Mouse (Mus musculus) MEL (cell line): ENCODE measurements around the gene Ankrd34a. TPM values are rescaled to one million over a fixed set of nuclear protein-coding genes. Genes with fewer than 3 reads are reported as not detected.
A peak's percentile ranks its signal among the peaks of the same experiment; 100 is the strongest.

Experiments
- DNase-seq: peaks from one replicate; pipeline ENCODE4 v3.0.0; 2011; ENCODE audit warnings: low read depth, low spot score
- H3K27ac ChIP-seq: 2 replicates; pipeline ENCODE4 v1.5.1; 2012; ENCODE audit warnings: low read depth, mild to moderate bottlenecking, control low read depth, low read length, moderate library complexity; ENCODE audit not compliant: control insufficient read depth
- H3K27me3 ChIP-seq, 2 experiments: fragments of 150-350 bp in 1 of 2; sonication (generic) in 1 of 2; 2 replicates each; pipeline ENCODE4 v1.6.1; 2012; ENCODE audit warnings: low read length in 2 of 2, mild to moderate bottlenecking in 2 of 2, improper control_type of control experiment in 1 of 2, moderate library complexity in 1 of 2; ENCODE audit not compliant: insufficient read depth in 2 of 2, control insufficient read depth in 1 of 2
- H3K36me3 ChIP-seq, 2 experiments: 2 replicates each; pipeline ENCODE4 v1.6.1; 2012 to 2014; ENCODE audit warnings: low read length in 2 of 2, improper control_type of control experiment in 1 of 2, inconsistent platforms in 1 of 2, mild to moderate bottlenecking in 1 of 2; ENCODE audit not compliant: insufficient read depth in 2 of 2, control insufficient read depth in 1 of 2
- H3K4me1 ChIP-seq, 2 experiments: fragments of 150-350 bp in 1 of 2; sonication (generic) in 1 of 2; 2 replicates each; pipeline ENCODE4 v1.6.1; 2012; ENCODE audit warnings: low read length in 2 of 2, improper control_type of control experiment in 1 of 2, mild to moderate bottlenecking in 1 of 2; ENCODE audit not compliant: insufficient read depth in 2 of 2, control insufficient read depth in 1 of 2
- H3K4me3 ChIP-seq, 2 experiments: fragments of 150-350 bp in 1 of 2; sonication (generic) in 1 of 2; 2 replicates each; pipeline ENCODE4 v1.5.1; 2012; ENCODE audit warnings: low read depth in 2 of 2, low read length in 2 of 2, mild to moderate bottlenecking in 2 of 2, moderate library complexity in 2 of 2, control low read depth in 1 of 2, improper control_type of control experiment in 1 of 2; ENCODE audit not compliant: control insufficient read depth in 1 of 2, insufficient read depth in 1 of 2
- H3K79me2 ChIP-seq: 2 replicates; pipeline ENCODE4 v1.6.1; 2012; ENCODE audit warnings: mild to moderate bottlenecking, low read length, moderate library complexity; ENCODE audit not compliant: control insufficient read depth, poor library complexity, insufficient read depth
- H3K9ac ChIP-seq: 2 replicates; pipeline ENCODE4 v1.6.1; 2012; ENCODE audit warnings: low read depth, mild to moderate bottlenecking, control low read depth, low read length, moderate library complexity; ENCODE audit not compliant: control insufficient read depth, poor library complexity, severe bottlenecking
- H3K9me3 ChIP-seq: fragments of 150-350 bp; sonication (generic); replicated peaks from 2 replicates; pipeline ENCODE4 v1.6.1; 2012; ENCODE audit warnings: mild to moderate bottlenecking, low read length, improper control_type of control experiment, moderate library complexity; ENCODE audit not compliant: insufficient read depth
- CHD1 ChIP-seq: IDR thresholded peaks from 2 replicates; pipeline ENCODE4 v1.6.1; 2012; ENCODE audit warnings: low read depth, mild to moderate bottlenecking, inconsistent platforms, low read length, improper control_type of control experiment
- CHD2 ChIP-seq: IDR thresholded peaks from 2 replicates; pipeline ENCODE4 v1.6.1; 2011; ENCODE audit warnings: low read length, improper control_type of control experiment
- CTCF ChIP-seq, 3 experiments: IDR thresholded peaks in 2 of 3; conservative IDR thresholded peaks in 1 of 3; 2 replicates each; pipeline ENCODE4 v1.5.1; 2011 to 2012; ENCODE audit warnings: low read length in 3 of 3, low read depth in 2 of 3, mild to moderate bottlenecking in 2 of 3, improper control_type of control experiment in 1 of 3, inconsistent platforms in 1 of 3, mixed read lengths in 1 of 3, moderate library complexity in 1 of 3; ENCODE audit not compliant: control insufficient read depth in 1 of 3, insufficient read depth in 1 of 3, poor library complexity in 1 of 3, severe bottlenecking in 1 of 3
- GABPA ChIP-seq: IDR thresholded peaks from 2 replicates; pipeline ENCODE4 v1.6.1; 2012; ENCODE audit warnings: low read depth, mild to moderate bottlenecking, inconsistent platforms, low read length, improper control_type of control experiment, moderate library complexity
- JUND ChIP-seq: IDR thresholded peaks from 2 replicates; pipeline ENCODE4 v1.6.1; 2011; ENCODE audit warnings: low read depth, mild to moderate bottlenecking, improper control_type of control experiment, low read length
- MAZ ChIP-seq: IDR thresholded peaks from 2 replicates; pipeline ENCODE4 v1.6.1; 2012; ENCODE audit warnings: low read depth, mild to moderate bottlenecking, inconsistent platforms, low read length, improper control_type of control experiment
- MEF2A ChIP-seq: IDR thresholded peaks from 2 replicates; pipeline ENCODE4 v1.6.1; 2014; ENCODE audit warnings: low read depth, mild to moderate bottlenecking, inconsistent platforms, low read length, improper control_type of control experiment; ENCODE audit not compliant: poor library complexity, insufficient replicate concordance, severe bottlenecking; ENCODE audit errors: extremely low read depth
- POLR2A ChIP-seq, 2 experiments: IDR thresholded peaks; 2 replicates each; pipeline ENCODE4 v1.6.1; 2011 to 2012; ENCODE audit warnings: low read length in 2 of 2, mild to moderate bottlenecking in 2 of 2, control low read depth in 1 of 2, improper control_type of control experiment in 1 of 2, low read depth in 1 of 2, moderate library complexity in 1 of 2; ENCODE audit not compliant: control insufficient read depth in 1 of 2, insufficient read depth in 1 of 2, poor library complexity in 1 of 2
- POLR2AphosphoS5 ChIP-seq: IDR thresholded peaks from 2 replicates; pipeline ENCODE4 v1.6.1; 2012; ENCODE audit warnings: low read depth, borderline replicate concordance, mild to moderate bottlenecking, inconsistent platforms, low read length, moderate library complexity, mixed read lengths
- USF2 ChIP-seq, 2 experiments: IDR thresholded peaks; 2 replicates each; pipeline ENCODE4 v1.6.1; 2011 to 2012; ENCODE audit warnings: improper control_type of control experiment in 2 of 2, low read length in 2 of 2, borderline replicate concordance in 1 of 2, inconsistent platforms in 1 of 2, low read depth in 1 of 2, mild to moderate bottlenecking in 1 of 2; ENCODE audit not compliant: insufficient read depth in 1 of 2
- ZC3H11A ChIP-seq: IDR thresholded peaks from 2 replicates; pipeline ENCODE4 v1.6.1; 2012; ENCODE audit warnings: low read depth, mild to moderate bottlenecking, inconsistent platforms, low read length, improper control_type of control experiment
- ZMIZ1 ChIP-seq: IDR thresholded peaks from 2 replicates; pipeline ENCODE4 v1.6.1; 2012; ENCODE audit warnings: low read depth, mild to moderate bottlenecking, inconsistent platforms, low read length, improper control_type of control experiment, moderate library complexity
- polyA plus RNA-seq, 2 experiments: library from polyadenylated mRNA; stranded (reverse) in 1 of 2; unstranded in 1 of 2; fragments of >175 nt in 1 of 2; fragments of >200 nt in 1 of 2; gene quantifications; 2 replicates each; pipeline versions ENCODE4 v1.2.1 to v1.2.4; 2012; ENCODE audit warnings: low replicate concordance in 2 of 2, low read depth in 1 of 2; ENCODE audit not compliant: insufficient read length in 2 of 2, insufficient read depth in 1 of 2, missing spikeins in 1 of 2
- total RNA-seq: library from RNA; depleted of rRNA; stranded (reverse); fragments of 300-350 nt; gene quantifications from 2 replicates; pipeline ENCODE4 v1.2.3, GENCODE M21; 2012

The Ankrd34a gene
- total and polyA plus RNA-seq, 3 experiments = 0.15 to 0.78 TPM; not detected in 1

DNA sequence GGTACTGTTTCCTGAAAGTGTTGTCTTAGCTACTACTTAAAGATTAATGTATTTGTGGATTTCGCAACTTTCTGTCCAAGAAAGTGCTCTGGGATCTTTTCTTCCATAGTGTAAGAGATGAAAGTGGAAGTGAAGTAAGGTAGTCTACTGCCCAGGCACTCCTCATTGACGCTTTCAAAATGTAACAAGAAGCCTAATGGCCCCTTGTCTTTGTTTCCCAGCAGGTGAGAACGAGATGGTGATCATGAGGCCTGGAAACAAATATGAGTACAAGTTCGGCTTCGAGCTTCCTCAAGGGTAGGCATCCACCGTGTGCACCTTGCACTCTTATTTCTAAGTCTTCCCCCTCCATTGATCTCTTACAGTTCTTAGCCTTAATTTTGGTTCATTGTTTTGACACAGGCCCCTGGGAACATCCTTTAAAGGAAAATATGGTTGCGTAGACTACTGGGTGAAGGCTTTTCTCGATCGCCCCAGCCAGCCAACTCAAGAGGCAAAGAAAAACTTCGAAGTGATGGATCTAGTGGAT, 37.7 kb upstream of the Ankrd34a start:
- H3K9ac ChIP-seq = peak overlapping the region; percentile 85
- peak; percentile 83 for DNase-seq
- TF ChIP-seq JUND (no peak), CHD2 (no peak), MAZ (no peak), CHD1 (no peak), ZMIZ1 (no peak), CTCF (IDR thresholded peaks at IDR 0.05 in 2 of 3, conservative IDR thresholded peaks at IDR 0.05 in 1 of 3; ENCODE audit: control insufficient read depth in 1 of 3, insufficient read depth in 1 of 3, low read depth in 2 of 3, low read length in 3 of 3, poor library complexity in 1 of 3, severe bottlenecking in 1 of 3) (no peak), MEF2A (no peak), USF2 (IDR thresholded peaks at IDR 0.05; ENCODE audit: borderline replicate concordance in 1 of 2, insufficient read depth in 1 of 2, low read depth in 1 of 2, low read length in 2 of 2) (no peak), ZC3H11A (no peak), GABPA (no peak), POLR2A (IDR thresholded peaks at IDR 0.05; ENCODE audit: control insufficient read depth in 1 of 2, insufficient read depth in 1 of 2, low read depth in 1 of 2, low read length in 2 of 2, poor library complexity in 1 of 2) (no peak)
- peaks cover 11 to 35% of the 10 kb centered on the region in 2 experiments for H3K4me1 ChIP-seq
- peak overlapping the region; percentile 35 to 90 for H3K4me3 ChIP-seq
- H3K27ac ChIP-seq = peak overlapping the region; percentile 90
- peaks cover 45% of the 10 kb centered on the region for H3K79me2 ChIP-seq
- peaks cover 11 to 37% of the 10 kb centered on the region in 2 experiments for H3K36me3 ChIP-seq
- H3K9me3 ChIP-seq = no peaks in the 10 kb centered on the region
- H3K27me3 ChIP-seq = no peaks in the 10 kb centered on the region

DNA sequence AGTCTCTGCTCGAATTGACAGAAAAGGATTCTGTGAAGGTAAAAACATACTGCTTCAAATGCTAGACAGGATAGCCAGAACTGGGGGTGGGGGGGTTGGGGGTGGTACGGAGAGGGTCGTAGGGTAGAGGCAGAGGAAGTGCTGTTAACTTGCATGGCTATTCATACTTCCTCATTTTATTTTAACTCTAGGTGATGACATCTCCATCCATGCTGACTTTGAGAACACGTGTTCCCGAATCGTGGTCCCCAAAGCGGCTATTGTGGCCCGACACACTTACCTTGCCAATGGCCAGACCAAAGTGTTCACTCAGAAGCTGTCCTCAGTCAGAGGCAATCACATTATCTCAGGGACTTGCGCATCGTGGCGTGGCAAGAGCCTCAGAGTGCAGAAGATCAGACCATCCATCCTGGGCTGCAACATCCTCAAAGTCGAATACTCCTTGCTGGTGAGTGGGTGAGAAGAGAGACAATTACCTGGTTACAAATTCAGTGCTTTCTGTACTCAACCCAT, 37.0 kb upstream of the Ankrd34a start:
- Histone ChIP-seq H3K27me3 (no peaks in the 10 kb centered on the region), H3K9ac (peak overlapping the region; percentile 85), H3K4me1 (peaks cover 10 to 35% of the 10 kb centered on the region in 2 experiments), H3K4me3 (peak overlapping the region; percentile 35 to 90), H3K27ac (peak overlapping the region; percentile 90), H3K36me3 (peaks cover 11 to 37% of the 10 kb centered on the region in 2 experiments), H3K9me3 (no peaks in the 10 kb centered on the region), H3K79me2 (peaks cover 45% of the 10 kb centered on the region)
- no peak for TF ChIP-seq MAZ
- no peak for TF ChIP-seq MEF2A
- no peak for TF ChIP-seq ZC3H11A
- TF ChIP-seq POLR2AphosphoS5 = peak; percentile 92
- peak; percentile 85 for DNase-seq
